Mouse (Mus musculus) stomach, postnatal 0 days (tissue): Measurements from ENCODE around the gene Hoxa10.

Experiments
- CTCF ChIP-seq: IDR thresholded peaks from 2 replicates; pipeline ENCODE4 v1.5.1; 2016; ENCODE audit warnings: antibody characterized with exemption, low read depth, mild to moderate bottlenecking, moderate library complexity
- EP300 ChIP-seq: optimal IDR thresholded peaks from 2 replicates; pipeline ENCODE3; 2016; ENCODE audit warnings: antibody characterized with exemption

- TF ChIP-seq CTCF (no peak), EP300 (no peak)
Observed at GRCm38 (mm10) chr6:52207684-52207976, 33.0 kb downstream of the Hoxa10 start.
